Comparison of ENCODE assay signal across 23 mouse cellular contexts in genomic region chr2:117219536-117219935, GRCm38 (mm10). TPM values are rescaled to one million over a fixed set of nuclear protein-coding genes. Genes with fewer than 3 reads are reported as not detected.
DNase-seq lines count a peak whose midpoint lies in the region; TF ChIP-seq lines count a peak whose summit lies in the region.
"Had no signal": no experiment of that assay in that cellular context is flagged by ENCODE, and none has a peak within 500 bp of the region (broad histone marks: within the 10 kb centered on the region; RNA-seq: fewer than 3 reads in every experiment).

No protein-coding gene starts in this region.

- TF ChIP-seq RAD21 in MEL (IDR thresholded peaks at IDR 0.05; ENCODE audit: low read depth, low read length): no peak

- H3K27me3 ChIP-seq in heart, adult 2 months (ENCODE audit: control insufficient read depth, insufficient read depth, low read length): no peaks in the 10 kb centered on the region
- H3K27me3 ChIP-seq in MEL (ENCODE audit: control insufficient read depth in 1 of 2, insufficient read depth in 2 of 2, low read length in 2 of 2): peaks cover 0 to 2% of the 10 kb centered on the region in 2 experiments; a peak in 3 of 4 replicates
- H3K27me3 ChIP-seq: CH12.LX; embryonic facial prominence, embryonic 13.5 days; embryonic facial prominence, embryonic 15.5 days; forebrain, embryonic 12.5 days had no signal

- no peak overlapping the region for H3K4me3 ChIP-seq in heart, adult 2 months
- no peak overlapping the region for H3K4me3 ChIP-seq in MEL (ENCODE audit: control insufficient read depth in 1 of 2, insufficient read depth in 1 of 2, low read depth in 2 of 2, low read length in 2 of 2)
- H3K4me3 ChIP-seq: embryonic facial prominence, embryonic 13.5 days; embryonic facial prominence, embryonic 15.5 days; erythroblast, embryonic 14.5 days; forebrain, embryonic 10.5 days; forebrain, embryonic 12.5 days had no signal

- H3K79me2 ChIP-seq in heart, adult 2 months (replicated peaks; ENCODE audit: control insufficient read depth, insufficient read depth, low read length): no peaks in the 10 kb centered on the region
- H3K79me2 ChIP-seq in MEL (ENCODE audit: control insufficient read depth, insufficient read depth, low read length, poor library complexity): no peaks in the 10 kb centered on the region

- H3K9me3 ChIP-seq in MEL (replicated peaks; ENCODE audit: insufficient read depth, low read length): no peaks in the 10 kb centered on the region
- H3K9me3 ChIP-seq: embryonic facial prominence, embryonic 13.5 days; embryonic facial prominence, embryonic 15.5 days; forebrain, embryonic 10.5 days; forebrain, embryonic 12.5 days; G1E had no signal

- intact Hi-C loops in heart, adult 2 months (cut with DNase I): no loop called here

- no peak overlapping the region for H3K9ac ChIP-seq in heart, adult 2 months (ENCODE audit: low read depth, low read length)
- no peak overlapping the region for H3K9ac ChIP-seq in MEL (ENCODE audit: control insufficient read depth, low read depth, low read length, poor library complexity, severe bottlenecking)
- H3K9ac ChIP-seq: embryonic facial prominence, embryonic 13.5 days; embryonic facial prominence, embryonic 15.5 days; forebrain, embryonic 12.5 days had no signal

- H3K4me1 ChIP-seq in heart, adult 2 months (ENCODE audit: control insufficient read depth, insufficient read depth, low read length): no peaks in the 10 kb centered on the region
- H3K4me1 ChIP-seq in MEL (ENCODE audit: control insufficient read depth in 1 of 2, insufficient read depth in 2 of 2, low read length in 2 of 2): no peaks in the 10 kb centered on the region

- no peak for TF ChIP-seq EP300 in heart, adult 2 months (IDR thresholded peaks at IDR 0.05; ENCODE audit: insufficient read depth, low read depth, low read length)
- TF ChIP-seq EP300 in MEL (IDR thresholded peaks at IDR 0.05; ENCODE audit: low read depth in 1 of 2, low read length in 2 of 2): no peak

- H3K27ac ChIP-seq in heart, adult 2 months: no peak overlapping the region
- no peak overlapping the region for H3K27ac ChIP-seq in MEL (ENCODE audit: control insufficient read depth, low read depth, low read length)
- H3K27ac ChIP-seq: forebrain, embryonic 10.5 days; forebrain, embryonic 12.5 days had no signal

- H3K36me3 ChIP-seq in heart, adult 2 months (ENCODE audit: control insufficient read depth, insufficient read depth, low read length): no peaks in the 10 kb centered on the region
- H3K36me3 ChIP-seq in MEL (ENCODE audit: control insufficient read depth in 1 of 2, insufficient read depth in 2 of 2, low read length in 2 of 2): no peaks in the 10 kb centered on the region
- H3K36me3 ChIP-seq: embryonic facial prominence, embryonic 13.5 days; embryonic facial prominence, embryonic 15.5 days; forebrain, embryonic 10.5 days; forebrain, embryonic 12.5 days; G1E had no signal

- TF ChIP-seq POLR2A in heart, adult 2 months (IDR thresholded peaks at IDR 0.05; ENCODE audit: insufficient read depth, low read depth, low read length): no peak
- TF ChIP-seq POLR2A in MEL (IDR thresholded peaks at IDR 0.05; ENCODE audit: control insufficient read depth in 1 of 2, insufficient read depth in 1 of 2, low read depth in 1 of 2, low read length in 2 of 2, poor library complexity in 1 of 2): no peak

- 90% methylated on average over 4 of the region's 4 CpGs for whole genome bisulfite sequencing in heart, adult 2 months

- DNase-seq in heart, adult 11 months: peak; percentile 75
- DNase-seq in heart, adult 2 months: no peak
- DNase-seq in MEL (ENCODE audit: low read depth, low spot score) (peak; percentile 29), NIH3T3 (ENCODE audit: low read depth) (peak; percentile 50)
- DNase-seq in left cerebral cortex, adult 9 months (ENCODE audit: low spot score in 2 of 2): no peak
- DNase-seq in adrenal gland, adult 8-10 months: no peak
- DNase-seq in right cerebral cortex, postnatal 25 days: no peak
- DNase-seq: adrenal gland, postnatal 14 days; adrenal gland, postnatal 36 days; B cell, adult 2 months; cerebellum, adult 11-12 months; cerebellum, adult 2 months; cerebellum, adult 9-10 months; cerebellum, postnatal 14 days; cerebellum, postnatal 36 days; embryo, embryonic 11 days had no signal

- TF ChIP-seq CTCF in heart, adult 2 months (IDR thresholded peaks at IDR 0.05): no peak
- TF ChIP-seq CTCF in MEL (IDR thresholded peaks at IDR 0.05 in 2 of 3, conservative IDR thresholded peaks at IDR 0.05 in 1 of 3; ENCODE audit: control insufficient read depth in 1 of 3, insufficient read depth in 1 of 3, low read depth in 2 of 3, low read length in 3 of 3, poor library complexity in 1 of 3, severe bottlenecking in 1 of 3): no peak

TF ChIP-seq in MEL, 35 proteins besides CTCF, POLR2A, EP300 and RAD21:
- TF ChIP-seq USF1 (IDR thresholded peaks at IDR 0.05; ENCODE audit: low read depth, low read length) (no peak), E2F4 (IDR thresholded peaks at IDR 0.05; ENCODE audit: borderline replicate concordance, low read depth, low read length) (no peak)

RNA-seq across cellular contexts. Expression of gene Fam98b, which starts 30.0 kb away (rescaled TPM):
- 10 to 100 TPM; 21.5 to 22.2 TPM for total RNA-seq in heart, adult 2 months (2021)
- 7.5 and 12.4 TPM in 2 replicates for polyA plus RNA-seq in heart, adult 2 months (2012; rRNA removed)
- 14.3 and 16.4 TPM in 2 replicates for total RNA-seq in MEL (2012; rRNA removed)
- 100 to 1,000 TPM in 1 of 2 experiments, 10 to 100 TPM in 1; 54.9 to 228 TPM for polyA plus RNA-seq in MEL (2012; ENCODE audit: insufficient read depth in 1 of 2, insufficient read length in 2 of 2, low read depth in 1 of 2, low replicate concordance in 2 of 2, missing spikeins in 1 of 2)
- total RNA-seq in adrenal gland, adult 8-10 months (2022): 10 to 100 TPM; 42.9 to 56.9 (median 48.5) TPM

Comparison
In these comparisons a context has a peak if more than half of its experiments do, and no peak if none do; other contexts are left out.
1. DNase-seq: peak in heart, adult 11 months (single experiment), MEL (single experiment) and NIH3T3 (single experiment); none in heart, adult 2 months (0 of 2), left cerebral cortex, adult 9 months (0 of 2), adrenal gland, adult 8-10 months (single experiment) and right cerebral cortex, postnatal 25 days (single experiment).